Mouse (Mus musculus) T-cell, adult 2 months (primary cell): ENCODE results near the gene Nrxn2.

Source experiments
- DNase-seq: peaks from one replicate; pipeline ENCODE4 v3.0.0; 2022; ENCODE audit warnings: low spot score

The Nrxn2 gene

GRCm38 (mm10) chr19:6392743-6393393, 25.7 kb upstream of the Nrxn2 start:
- DNase-seq = peak; percentile 38

DNA sequence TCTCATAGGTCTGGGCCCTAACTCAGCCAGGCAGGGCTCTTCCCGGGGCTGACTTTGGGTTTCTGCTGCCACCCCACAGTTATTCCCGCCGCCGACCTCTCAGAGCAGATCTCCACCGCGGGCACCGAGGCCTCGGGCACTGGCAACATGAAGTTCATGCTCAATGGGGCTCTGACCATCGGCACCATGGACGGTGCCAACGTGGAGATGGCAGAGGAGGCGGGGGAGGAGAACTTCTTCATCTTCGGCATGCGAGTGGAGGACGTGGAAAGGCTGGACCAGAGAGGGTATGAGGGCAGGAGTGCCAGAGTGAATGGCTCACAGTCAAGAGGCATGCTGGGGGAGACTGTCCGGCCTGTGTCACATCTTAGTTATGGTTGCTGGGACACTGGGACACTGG, 24.9 kb upstream of the Nrxn2 start:
- DNase-seq = no peak

DNA sequence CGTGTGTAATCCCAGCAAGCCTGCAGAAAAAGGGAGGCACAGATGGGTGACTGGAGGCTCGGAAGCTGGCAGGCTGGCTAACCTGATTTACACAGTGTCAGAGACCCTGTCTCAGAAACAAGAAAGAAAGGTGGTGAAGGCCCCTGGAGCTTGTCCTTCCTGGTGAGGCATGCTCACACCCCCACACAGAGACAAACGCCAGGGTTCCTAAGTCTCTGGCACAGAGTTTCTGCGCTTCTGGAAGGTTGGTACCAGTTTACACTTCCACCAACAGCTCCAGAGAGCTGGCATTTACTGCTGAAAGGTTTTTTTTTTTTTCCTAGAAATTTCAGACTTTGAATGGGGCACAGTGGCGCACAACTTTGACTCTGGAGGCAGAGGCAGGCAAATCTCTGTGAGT, 22.3 kb upstream of the Nrxn2 start:
- DNase-seq = no peak

DNA sequence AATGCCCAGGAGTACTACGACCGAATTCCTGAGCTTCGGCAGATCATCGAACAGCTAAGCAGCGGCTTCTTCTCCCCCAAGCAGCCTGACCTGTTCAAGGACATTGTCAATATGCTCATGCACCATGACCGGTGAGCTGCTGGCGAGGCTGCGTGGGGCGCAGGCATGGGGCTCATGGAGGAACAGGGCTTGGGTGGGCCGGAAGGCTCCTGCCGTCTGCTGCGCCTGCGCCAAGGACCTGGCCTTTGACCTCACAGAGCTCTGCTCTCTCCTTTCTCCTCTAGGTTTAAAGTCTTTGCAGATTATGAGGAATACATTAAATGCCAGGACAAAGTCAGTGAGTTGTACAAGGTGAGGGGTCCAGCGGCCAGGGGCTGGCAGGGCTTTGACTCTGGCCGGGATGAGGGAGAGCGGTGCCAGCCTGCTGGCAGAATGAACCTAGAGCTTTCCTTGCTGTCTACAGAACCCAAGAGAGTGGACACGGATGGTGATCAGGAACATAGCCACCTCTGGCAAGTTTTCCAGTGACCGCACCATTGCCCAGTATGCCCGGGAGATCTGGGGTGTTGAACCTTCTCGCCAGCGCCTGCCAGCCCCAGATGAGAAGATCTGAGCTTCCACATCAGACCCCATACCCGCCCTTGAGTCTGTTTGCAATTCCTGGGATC, 20.8 kb upstream of the Nrxn2 start:
- no peak for DNase-seq

DNA sequence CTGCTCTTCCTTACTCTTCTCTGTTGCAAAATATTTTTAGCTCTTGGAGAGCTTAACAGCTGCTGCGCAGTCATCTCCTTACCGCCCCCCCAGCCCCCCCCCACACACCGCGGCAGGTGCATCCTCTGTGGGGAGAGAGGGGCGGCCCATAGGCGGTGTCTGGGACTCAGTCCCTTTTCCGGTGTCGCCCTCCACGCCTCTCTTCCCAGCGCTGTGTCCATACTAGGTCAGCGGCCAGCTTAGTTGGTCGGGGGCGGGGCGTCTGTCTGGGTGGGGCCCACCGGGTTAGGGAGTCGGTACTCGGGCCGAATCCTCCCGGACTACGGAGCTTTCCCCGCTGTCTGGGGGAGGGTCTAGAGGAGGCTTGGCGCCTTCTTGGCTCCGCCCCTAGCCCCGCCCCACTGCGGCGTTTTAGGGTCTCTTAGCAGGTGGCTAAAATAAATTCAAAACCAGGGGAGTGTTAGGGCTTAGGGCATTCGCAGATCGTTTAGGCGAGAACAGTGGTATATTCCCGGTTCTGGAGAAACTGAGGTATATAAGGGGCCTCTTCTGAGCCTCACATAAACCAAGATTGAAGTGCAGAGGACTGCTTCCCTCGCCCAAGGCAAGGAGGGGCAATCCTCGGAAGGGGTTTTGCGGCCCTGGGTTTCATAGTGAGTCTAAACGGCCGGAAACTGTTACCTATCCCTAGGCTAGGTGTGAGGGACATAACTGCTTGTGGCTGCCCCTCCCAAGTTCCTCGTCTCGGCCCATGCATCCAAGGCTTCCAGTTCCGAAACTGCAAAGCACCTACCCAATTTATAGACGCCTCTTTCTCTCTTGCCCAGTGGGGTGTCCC, 19.9 kb upstream of the Nrxn2 start:
- DNase-seq = peak; percentile 72

DNA sequence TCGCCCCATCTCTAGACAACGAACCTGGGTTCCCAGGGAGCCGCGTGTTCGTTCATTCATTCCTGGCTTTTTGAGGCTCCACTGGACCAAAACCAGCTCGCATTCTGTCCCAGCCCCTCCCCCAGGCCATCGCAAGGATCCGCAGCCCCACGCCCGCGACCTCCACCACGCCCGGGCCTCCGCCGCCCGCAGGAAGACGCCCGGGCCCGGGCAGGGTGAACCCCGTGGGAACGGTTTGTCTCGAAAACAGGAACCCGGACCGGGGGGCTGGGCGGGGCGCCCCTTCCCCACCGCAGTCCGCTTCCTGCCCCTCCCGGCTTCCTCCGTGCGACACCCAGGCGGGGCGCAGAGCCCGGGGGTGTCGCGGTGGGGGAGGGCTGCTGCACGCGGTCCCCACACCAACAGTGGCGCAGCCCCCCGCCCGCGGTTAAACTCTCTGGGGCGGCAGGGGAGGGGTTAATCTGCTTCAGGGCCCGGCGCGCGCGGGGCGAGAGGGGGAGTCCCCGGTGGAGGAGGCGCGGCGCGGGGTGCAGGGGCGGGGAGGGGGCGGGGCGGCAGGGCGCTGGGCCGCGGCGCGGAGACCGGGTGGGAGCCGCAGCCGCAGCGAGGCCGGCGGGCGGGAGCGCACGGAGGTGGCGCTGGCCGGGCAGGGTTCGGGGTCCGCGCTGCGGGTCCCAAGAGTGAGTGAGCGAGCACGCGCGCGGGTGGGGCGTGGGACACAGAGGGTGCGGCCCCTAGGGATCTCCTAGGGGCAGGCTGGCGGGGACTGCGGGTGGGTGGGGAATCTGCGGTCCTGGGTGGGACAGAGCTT, 19.0 kb upstream of the Nrxn2 start, which contains the start of gene Rasgrp2:
Gene Rasgrp2, plus strand, starts transcription at position 56 of the 811 bp plus-strand sequence.
- peak; percentile 89 for DNase-seq

DNA sequence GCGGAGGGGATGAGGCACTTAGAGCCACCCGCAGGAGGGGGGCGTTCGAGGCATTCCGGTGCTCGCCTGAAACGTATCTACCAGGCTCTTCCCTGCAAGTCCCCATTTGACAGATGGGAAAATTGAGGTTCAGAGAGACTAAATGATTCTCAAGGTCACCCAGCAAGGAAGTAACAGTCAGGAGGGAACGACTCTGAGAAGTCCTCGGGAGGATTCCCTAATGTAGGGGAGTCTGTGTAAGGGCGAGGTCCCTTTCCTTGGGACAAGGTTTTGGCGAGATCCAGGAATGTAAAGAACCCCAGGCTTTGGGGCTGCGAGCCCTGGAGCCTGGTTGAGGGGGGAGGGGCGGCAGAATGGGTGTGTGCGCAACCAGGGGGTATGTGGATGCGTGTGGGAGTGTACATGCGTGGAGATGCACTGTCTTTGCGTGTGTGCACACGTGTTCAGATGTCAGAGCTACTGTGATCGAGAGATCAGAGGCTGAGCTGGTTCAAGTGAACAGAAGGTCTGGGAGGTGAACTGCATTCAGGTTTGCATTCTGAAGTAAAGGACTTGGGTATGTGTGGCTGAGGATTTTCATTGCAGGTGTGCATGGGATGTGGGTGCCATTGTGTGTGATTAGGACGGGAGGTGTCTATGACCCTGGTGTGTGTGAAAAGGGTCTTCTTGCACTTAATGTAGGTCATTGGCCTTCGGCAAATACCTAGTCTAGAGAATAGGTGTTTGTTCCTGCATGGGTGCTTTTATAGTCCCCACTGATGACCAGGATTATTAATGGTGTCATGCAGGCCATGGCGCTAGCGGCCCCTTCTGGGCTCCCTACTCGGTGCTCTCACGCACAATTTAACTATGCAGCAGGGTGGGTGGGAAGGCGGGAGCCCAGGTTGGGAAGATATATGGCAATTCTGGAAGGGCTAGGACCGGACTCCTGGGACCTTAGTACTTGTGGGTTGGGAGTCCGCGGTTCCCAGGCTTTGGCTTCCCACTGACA, 18.1 kb upstream of the Nrxn2 start:
- DNase-seq = peak; percentile 89

- peak; percentile 80 for DNase-seq
Observed at GRCm38 (mm10) chr19:6401131-6401815, 17.3 kb upstream of the Nrxn2 start.

DNA sequence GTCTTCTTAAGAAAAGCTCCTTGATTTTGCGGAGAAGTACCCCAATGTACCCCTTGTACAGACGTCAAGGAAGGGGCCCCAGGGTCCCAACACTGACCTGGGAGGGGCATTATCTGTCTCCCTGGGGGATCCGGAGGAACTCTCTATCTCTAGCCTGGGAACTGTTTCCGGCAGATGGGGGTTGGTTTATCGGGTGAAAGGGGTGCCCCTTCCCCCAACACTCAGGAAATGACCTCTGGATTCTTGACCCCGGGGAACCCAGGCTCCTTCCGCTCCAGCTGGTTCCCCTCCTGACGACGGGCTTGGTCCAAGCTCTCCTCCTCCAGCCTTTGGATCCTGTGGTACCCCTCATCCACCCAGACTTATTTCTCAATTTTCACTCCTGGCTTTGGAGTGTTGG, 16.6 kb upstream of the Nrxn2 start:
- DNase-seq = no peak

DNA sequence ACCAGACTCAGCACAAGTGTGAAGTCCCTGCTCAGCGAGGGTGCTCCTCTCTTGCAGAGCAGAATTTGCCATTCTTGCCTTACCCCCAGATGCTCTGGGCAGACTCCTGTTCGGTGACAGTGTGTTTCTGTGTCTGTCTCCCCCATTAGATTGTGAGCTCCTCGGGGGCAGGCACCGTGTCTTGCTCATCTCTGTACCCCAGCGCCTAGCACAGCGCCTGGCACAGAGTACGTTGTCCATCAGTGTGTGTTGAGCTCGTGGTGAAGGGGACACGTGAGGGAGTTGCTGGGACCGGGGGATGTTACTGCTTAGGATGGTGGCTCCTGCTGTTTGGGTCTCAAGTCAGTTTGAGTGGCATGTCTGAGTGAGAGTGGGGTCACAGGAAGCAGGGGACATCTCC, 14.7 kb upstream of the Nrxn2 start:
- DNase-seq = no peak

DNA sequence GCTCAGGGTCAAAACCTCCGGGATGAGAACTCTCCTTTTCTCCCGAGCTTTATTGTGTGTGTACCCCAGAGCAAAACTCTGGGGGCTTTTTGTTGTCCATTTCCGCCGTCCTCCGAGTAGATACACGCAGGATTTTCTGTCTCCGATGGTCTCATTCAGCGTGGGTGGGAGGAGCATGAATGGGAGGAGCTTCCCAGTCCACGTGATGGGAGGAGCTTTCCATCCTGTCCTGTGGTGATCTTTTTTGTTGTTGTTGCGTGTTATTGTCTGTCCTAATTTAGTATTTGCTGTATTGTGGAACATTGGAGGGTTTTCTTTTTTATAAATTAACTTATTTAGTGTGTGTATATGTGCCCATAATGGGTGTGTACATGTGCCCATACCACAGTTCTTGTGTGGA, 13.1 kb upstream of the Nrxn2 start:
- DNase-seq = no peak

- DNase-seq = no peak
Observed at GRCm38 (mm10) chr19:6407109-6407508, 11.4 kb upstream of the Nrxn2 start.

DNA sequence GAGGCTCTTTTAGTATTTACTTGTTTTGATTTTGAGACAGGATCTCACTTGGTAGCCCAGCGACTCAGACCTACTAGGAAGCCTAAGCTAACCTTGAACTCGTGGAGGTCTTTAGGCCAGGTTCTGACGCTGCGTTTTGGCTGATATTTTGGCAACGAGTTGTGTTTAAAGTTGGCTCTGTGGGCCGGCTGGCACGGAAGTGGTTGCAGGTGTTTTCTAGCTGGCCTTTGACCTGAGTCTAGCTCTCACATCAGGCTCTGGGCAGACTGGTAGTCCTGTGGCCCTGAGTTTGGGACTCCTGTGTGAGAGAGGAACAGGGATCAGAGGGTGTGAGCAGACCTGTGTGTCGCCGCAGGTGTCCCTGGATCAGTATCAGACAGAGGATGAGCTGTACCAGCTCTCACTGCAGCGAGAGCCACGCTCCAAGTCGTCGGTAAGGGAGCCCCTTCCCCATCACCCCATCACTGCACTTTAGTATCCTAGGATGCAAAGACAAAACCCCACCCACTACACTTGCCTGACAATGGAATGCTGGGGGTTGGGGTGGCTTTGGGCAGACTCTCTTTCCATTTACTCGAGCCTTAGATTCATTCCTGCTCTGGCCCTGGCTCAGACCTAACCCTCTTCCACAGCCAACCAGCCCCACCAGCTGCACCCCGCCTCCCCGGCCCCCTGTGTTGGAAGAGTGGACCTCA, 10.6 kb upstream of the Nrxn2 start:
- DNase-seq = no peak

DNA sequence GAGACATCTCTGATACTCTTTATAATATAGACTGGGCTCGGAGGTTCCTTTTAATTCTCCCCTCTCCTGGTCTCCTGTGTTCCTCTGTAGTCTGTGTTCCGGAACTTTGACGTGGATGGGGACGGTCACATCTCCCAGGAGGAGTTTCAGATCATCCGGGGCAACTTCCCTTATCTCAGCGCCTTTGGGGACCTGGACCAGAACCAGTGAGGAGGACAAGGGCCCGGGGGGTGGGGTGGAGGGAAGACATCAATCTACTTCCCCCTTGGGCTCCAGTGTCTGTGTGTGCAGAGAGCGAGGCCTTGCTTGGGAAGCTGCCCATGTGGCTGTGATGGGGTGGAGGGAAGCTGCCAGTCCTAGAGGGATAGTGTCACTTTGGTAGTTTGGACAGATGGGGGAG, 9.8 kb upstream of the Nrxn2 start:
- DNase-seq = no peak

GRCm38 (mm10) chr19:6409176-6409575, 9.4 kb upstream of the Nrxn2 start:
- no peak for DNase-seq

- no peak for DNase-seq
Observed at GRCm38 (mm10) chr19:6409936-6410335, 8.6 kb upstream of the Nrxn2 start.

DNA sequence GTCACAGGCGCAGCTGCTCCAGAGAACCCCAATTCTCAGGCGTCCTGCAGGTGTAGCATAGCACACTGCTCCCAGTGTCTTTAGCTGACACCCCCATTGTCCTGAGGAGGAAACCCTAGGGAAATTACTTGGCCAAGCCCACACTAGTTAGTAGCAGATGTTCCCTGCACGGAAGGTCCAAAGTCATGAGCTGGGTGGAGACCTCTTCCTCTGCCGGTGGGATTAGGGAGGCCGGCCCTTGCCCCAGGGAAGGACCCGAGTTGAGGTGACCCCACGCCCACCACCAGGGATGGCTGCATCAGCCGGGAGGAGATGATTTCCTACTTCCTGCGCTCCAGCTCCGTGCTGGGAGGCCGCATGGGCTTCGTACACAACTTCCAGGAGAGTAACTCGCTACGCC, 5.7 kb upstream of the Nrxn2 start:
- DNase-seq = no peak

GRCm38 (mm10) chr19:6415454-6415853, 3.1 kb upstream of the Nrxn2 start:
- no peak for DNase-seq

- DNase-seq = no peak
Observed at GRCm38 (mm10) chr19:6416124-6416770, 2.3 kb upstream of the Nrxn2 start.
